Mouse (Mus musculus) olfactory bulb, adult 2 months (tissue): ENCODE measurements around the gene Gm614. TPM values are rescaled to one million over a fixed set of nuclear protein-coding genes. Genes with fewer than 3 reads are reported as not detected.
A peak's percentile ranks its signal among the peaks of the same experiment; 100 is the strongest.

Experiments used
- H3K27ac ChIP-seq: fragments of 200-500 bp; 2 replicates; pipeline ENCODE4 v1.5.1; 2012; ENCODE audit warnings: low read depth, low read length; ENCODE audit not compliant: insufficient read depth
- H3K4me1 ChIP-seq: fragments of 200-500 bp; 2 replicates; pipeline ENCODE4 v1.6.1; 2012; ENCODE audit warnings: low read length; ENCODE audit not compliant: control insufficient read depth, insufficient read depth
- H3K4me3 ChIP-seq: fragments of 200-500 bp; 2 replicates; pipeline ENCODE4 v1.5.1; 2012; ENCODE audit warnings: mild to moderate bottlenecking, low read depth, low read length, moderate library complexity; ENCODE audit not compliant: insufficient read depth
- CTCF ChIP-seq: fragments of 200-500 bp; IDR thresholded peaks from 2 replicates; pipeline ENCODE4 v1.5.1; 2012; ENCODE audit warnings: low read depth, mild to moderate bottlenecking, low read length, moderate library complexity; ENCODE audit not compliant: insufficient read depth
- POLR2A ChIP-seq: fragments of 200-500 bp; IDR thresholded peaks from 2 replicates; pipeline ENCODE4 v1.6.1; 2012; ENCODE audit warnings: mild to moderate bottlenecking, low read depth, low read length, moderate library complexity; ENCODE audit not compliant: insufficient read depth
- WGBS: fragments of 180-500 bp; shearing (Covaris S2); methylation state at CpG from one replicate; pipeline ENCODE4 v1.1.7; 2018; 5-methylcytosine and 5-hydroxymethylcytosine counted together
- polyA plus RNA-seq: library from polyadenylated mRNA; stranded (reverse); fragments of >200 nt; gene quantifications from 2 replicates; pipeline ENCODE4 v1.2.4, GENCODE M21; 2012; ENCODE audit warnings: low replicate concordance; ENCODE audit not compliant: missing spikeins, insufficient read depth, insufficient read length

Gm614 gene
- polyA plus RNA-seq, 1 experiment = not detected

DNA sequence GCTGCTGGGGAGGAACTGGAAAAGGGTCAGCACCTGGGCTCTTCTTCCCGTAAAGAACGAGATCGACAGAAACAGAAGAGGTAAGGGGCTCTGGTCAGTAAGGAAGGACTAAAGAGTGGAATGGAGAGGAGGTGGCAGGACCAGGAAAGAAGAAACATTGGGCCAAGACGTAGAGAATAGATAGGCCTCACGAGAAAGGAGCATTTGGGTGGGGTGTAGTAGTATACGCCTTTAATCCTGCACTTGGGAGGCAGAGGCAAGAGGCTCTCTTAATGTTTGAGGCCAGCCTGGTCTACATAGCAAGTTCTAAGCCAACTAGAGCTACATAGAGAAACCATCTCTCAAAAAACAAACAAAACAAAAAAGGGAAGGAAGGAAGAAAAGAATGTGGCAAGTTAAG lies 24.6 kb upstream of the Gm614 start:
- Histone ChIP-seq H3K27ac (no peak overlapping the region), H3K4me3 (no peak overlapping the region), H3K4me1 (no peaks in the 10 kb centered on the region)
- 93% methylated on average over 6 of the region's 6 CpGs for WGBS
- TF ChIP-seq POLR2A (no peak), CTCF (no peak)

DNA sequence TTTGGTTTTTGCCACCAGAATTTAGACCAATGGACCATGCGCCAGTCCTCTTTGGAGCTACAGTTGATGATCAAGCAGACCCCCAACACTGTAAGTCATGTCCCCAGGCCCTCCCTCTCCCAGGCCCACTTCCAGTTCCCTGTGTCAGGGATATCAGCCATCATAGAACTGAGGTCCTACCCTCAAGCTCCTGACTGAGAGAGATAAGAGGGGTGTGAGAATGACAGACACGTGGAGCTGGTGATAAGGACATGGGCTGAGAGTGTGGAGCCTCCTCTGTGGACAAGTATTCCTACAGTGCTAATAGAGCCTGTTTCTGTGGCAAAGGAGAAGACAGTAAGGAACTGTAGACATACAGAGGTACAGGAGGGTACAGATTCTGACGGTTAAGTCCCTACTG lies 23.8 kb upstream of the Gm614 start:
- no peak overlapping the region for H3K4me3 ChIP-seq
- 90% methylated on average over 3 of the region's 3 CpGs for WGBS
- TF ChIP-seq CTCF (no peak), POLR2A (no peak)
- H3K4me1 ChIP-seq = no peaks in the 10 kb centered on the region
- no peak overlapping the region for H3K27ac ChIP-seq

GRCm38 (mm10) chrX:101285953-101286670 lies 22.3 kb upstream of the Gm614 start:
- Histone ChIP-seq H3K4me3 (no peak overlapping the region), H3K4me1 (no peaks in the 10 kb centered on the region), H3K27ac (no peak overlapping the region)
- TF ChIP-seq CTCF (no peak), POLR2A (no peak)
- 85% methylated on average over 14 of the region's 14 CpGs for WGBS

GRCm38 (mm10) chrX:101285534-101285933 lies 21.7 kb upstream of the Gm614 start:
- no peak overlapping the region for H3K4me3 ChIP-seq
- TF ChIP-seq POLR2A = no peak
- TF ChIP-seq CTCF = peak; percentile 29; the same call in 1 of the 2 replicates
- no peaks in the 10 kb centered on the region for H3K4me1 ChIP-seq
- WGBS = 20% methylated on average over 6 of the region's 6 CpGs
- H3K27ac ChIP-seq = no peak overlapping the region

DNA sequence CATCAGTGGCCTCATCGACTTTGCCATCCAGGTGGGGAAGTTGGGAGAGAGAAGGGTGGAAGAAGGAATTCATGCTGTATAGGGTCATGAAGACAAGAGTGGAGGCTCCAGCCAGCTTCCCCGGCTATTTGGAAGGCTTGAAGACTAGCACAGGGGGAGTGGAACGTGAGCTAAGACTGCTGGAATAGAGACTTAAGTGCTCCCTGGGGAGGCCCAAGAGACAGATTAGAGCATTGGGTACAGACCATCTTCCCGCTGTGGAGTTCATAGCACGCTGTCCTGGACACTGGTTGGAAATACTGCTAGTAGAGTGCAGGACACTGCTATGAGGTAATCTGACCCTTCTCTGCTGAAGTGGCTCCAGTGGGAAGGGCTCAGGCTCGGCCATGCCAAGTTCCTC lies 19.0 kb upstream of the Gm614 start:
- Histone ChIP-seq H3K27ac (no peak overlapping the region), H3K4me1 (no peaks in the 10 kb centered on the region), H3K4me3 (no peak overlapping the region)
- WGBS = 86% methylated on average over 6 of the region's 6 CpGs
- no peak for TF ChIP-seq POLR2A
- TF ChIP-seq CTCF = no peak

DNA sequence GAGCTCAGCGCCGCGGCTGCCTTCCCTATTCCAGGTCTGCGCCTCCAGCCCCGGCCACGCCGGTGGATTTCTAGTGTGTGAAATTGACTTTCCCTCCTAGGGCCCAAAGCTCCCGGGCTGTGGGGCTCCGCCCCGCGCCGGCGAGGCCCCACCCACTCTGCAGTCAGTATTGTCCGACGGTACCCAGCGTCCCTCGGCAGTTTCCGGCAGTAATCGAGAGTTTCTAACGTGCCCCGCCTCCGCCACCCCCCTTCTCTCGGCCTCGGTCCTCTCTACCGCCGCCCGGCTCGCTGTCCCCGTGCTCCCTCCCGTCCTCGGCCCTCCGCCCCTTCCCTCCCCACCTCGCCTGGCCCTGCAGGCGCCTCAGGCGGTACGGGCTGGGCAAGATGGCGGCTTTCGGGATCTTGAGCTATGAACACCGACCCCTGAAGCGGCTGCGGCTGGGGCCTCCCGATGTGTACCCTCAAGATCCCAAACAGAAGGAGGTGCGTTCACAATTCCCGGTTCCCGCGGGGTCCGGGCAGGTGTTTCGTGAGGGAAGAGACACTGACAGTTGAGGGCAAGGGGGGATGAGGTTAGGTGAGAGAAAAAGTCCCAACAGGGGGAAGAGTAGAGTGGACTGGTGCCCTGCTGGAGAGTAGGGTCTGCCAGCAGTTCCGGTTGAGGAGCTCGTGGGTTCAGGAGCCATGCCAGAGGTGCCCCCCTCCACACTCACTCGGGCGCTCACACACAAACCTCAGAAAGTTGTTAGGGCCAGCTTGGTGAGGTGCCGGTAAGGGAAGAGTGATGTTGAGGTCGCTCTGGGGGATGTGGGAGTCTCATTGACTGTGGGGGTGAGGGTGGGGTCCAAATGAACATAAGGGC lies 10.3 kb upstream of the Gm614 start, which contains the start of gene Med12:
Gene Med12, plus strand, starts transcription at position 156 of the 864 bp plus-strand sequence.
- H3K4me3 ChIP-seq = peak within 1 kb of the TSS; percentile 91
- WGBS = 18% methylated on average over 54 of the region's 54 CpGs
- no peaks in the 10 kb centered on the region for H3K4me1 ChIP-seq
- no peak for TF ChIP-seq CTCF
- no peak for TF ChIP-seq POLR2A
- H3K27ac ChIP-seq = no peak within 1 kb of the TSS

DNA sequence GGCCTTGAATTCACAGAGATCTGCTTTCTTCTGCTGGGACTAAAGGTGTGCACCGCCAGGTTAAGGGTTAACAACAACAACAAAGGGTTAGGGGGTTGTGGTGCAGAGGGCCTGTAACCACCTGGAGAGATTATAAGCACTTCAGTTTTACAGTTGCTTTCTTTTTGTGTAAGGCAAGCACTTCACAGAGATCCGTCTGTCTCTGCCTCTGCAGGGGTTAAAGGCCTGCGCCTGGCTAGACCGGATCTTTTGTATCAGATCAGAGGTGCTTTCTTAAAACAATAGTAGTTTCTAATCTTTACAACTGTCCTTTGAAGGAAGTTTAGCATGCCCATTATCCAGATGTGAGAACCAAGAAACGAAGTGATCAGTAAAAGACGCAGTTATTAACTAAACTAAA lies 9.6 kb upstream of the Gm614 start:
- peak overlapping the region; percentile 91 for H3K4me3 ChIP-seq
- no peak for TF ChIP-seq POLR2A
- no peak for TF ChIP-seq CTCF
- 20% methylated on average over 6 of the region's 6 CpGs for WGBS
- H3K4me1 ChIP-seq = no peaks in the 10 kb centered on the region
- H3K27ac ChIP-seq = no peak overlapping the region

DNA sequence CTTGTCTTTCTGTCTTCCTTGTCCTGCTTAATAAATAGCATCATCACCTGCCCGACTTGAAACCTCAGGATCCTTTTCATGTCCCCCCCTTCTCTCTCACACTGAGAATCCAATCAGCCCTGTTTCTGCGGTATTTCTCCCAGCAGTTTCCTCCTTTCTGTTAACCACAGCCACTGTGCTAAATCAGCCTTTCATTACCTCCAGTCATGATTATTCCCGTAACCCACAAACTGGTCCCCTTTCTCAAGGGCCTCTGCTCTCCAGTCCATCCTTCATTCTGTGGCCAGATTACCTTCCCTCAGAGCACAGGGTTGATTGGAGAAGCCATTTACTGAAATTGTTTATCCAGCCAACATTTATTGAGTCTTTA lies 4.9 kb upstream of the Gm614 start, which contains the start of gene Gm20489:
Gene Gm20489, minus strand, starts transcription at position 269 of the 370 bp plus-strand sequence.
- Histone ChIP-seq H3K4me1 (no peaks in the 10 kb centered on the region), H3K4me3 (no peak within 1 kb of the TSS), H3K27ac (no peak within 1 kb of the TSS)
- no peak for TF ChIP-seq CTCF
- TF ChIP-seq POLR2A = no peak
- 64% methylated on average over 3 of the region's 3 CpGs for WGBS

GRCm38 (mm10) chrX:101268025-101268754 lies 4.4 kb upstream of the Gm614 start, which contains the start of gene Il2rg:
Gene Il2rg (minus strand): TSS chrX:101268255.
- 81% methylated on average over 5 of the region's 5 CpGs for WGBS

More at GRCm38 (mm10) chrX:101268025-101268754, 4.4 kb upstream of the Gm614 start, which contains the start of gene Il2rg:
- H3K4me3 ChIP-seq = no peak within 1 kb of the TSS
- no peak for TF ChIP-seq POLR2A
- TF ChIP-seq CTCF = no peak
- no peak within 1 kb of the TSS for H3K27ac ChIP-seq
- H3K4me1 ChIP-seq = no peaks in the 10 kb centered on the region
